Mouse (Mus musculus) Muller cell, postnatal 12 days (primary cell): ENCODE data around the gene Sema4a.
A peak's percentile ranks its signal among the peaks of the same experiment; 100 is the strongest.

Source experiments
- DNase-seq: peaks from one replicate; pipeline ENCODE4 v3.0.0-alpha.2; 2015; ENCODE audit errors: inconsistent ontology term

Sema4a gene

DNA sequence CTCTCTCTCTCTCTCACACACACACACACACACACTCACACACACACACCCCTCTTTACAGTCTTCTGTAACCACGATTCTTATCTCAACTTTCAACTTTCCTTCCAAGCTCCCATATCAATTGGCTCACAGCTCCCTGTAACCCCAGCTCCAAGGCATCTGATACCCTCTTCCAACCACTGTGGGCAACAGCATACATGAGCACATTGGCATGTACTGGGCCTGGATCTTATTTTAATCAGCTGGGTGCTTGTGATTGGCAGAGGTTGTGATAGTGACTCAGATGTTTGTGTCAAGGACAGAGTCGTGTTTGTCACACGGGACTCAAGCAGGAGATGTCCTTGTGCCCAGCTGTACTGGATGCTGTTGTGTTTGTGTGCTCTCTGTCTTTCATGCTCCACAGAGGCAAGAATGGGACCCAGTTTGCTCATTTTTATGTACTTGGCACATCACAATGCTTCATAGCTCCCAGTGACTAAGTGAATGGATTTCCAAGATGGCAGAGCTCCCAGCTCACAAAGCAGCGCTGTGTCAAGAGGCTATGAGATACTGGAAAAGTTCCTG lies 33.6 kb downstream of the Sema4a start:
- no peak for DNase-seq

DNA sequence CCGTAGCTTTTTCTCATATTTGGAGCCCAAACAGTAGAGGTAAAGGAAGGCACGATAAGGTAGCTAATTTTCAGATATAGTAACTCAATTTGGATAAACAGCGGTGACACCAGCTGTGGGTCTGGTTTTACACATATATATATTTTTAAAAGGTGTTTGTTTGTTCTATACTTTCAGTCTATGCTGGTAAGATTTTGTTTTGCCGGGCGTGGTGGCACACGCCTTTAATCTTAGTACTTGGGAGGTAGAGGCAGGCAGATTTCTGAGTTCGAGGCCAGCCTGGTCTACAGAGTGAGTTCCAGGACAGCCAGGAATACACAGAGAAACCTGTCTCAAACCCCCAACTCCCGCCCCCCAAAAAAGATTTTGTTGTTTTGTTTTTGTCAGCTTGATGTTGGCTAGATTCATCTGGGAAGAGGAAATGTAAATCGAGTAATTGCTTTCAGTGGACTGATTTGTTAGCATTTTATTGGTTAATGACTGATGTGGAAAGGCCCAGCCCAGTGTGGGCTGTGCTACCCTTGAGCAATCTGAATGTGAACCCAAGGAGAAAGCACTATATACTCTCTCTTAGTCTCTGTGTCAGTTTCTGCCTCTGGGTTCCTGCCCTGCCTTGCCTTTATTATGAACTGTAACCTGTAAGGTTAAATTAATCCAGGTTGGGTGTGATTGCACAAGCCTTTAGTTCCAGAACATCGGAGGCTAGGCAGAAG lies 35.1 kb downstream of the Sema4a start:
- DNase-seq, result no peak

DNA sequence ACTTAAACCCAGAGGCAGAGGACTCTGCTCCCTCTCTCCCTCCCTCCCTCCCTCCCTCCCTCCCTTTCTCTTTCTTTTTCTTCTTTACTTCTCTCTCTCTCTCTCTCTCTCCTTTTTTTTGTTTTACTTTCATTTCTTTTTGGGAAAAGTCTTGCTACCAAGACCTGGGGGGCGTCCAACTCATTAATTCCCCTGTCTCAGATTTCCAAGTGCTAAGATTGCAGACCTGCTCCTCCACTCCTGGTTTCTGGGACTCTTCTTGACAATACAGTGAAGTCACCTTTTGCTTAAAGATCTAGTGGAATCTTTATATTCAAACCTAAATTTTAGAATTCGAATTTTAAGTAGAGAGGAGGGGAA lies 35.7 kb downstream of the Sema4a start:
- DNase-seq, result no peak

DNA sequence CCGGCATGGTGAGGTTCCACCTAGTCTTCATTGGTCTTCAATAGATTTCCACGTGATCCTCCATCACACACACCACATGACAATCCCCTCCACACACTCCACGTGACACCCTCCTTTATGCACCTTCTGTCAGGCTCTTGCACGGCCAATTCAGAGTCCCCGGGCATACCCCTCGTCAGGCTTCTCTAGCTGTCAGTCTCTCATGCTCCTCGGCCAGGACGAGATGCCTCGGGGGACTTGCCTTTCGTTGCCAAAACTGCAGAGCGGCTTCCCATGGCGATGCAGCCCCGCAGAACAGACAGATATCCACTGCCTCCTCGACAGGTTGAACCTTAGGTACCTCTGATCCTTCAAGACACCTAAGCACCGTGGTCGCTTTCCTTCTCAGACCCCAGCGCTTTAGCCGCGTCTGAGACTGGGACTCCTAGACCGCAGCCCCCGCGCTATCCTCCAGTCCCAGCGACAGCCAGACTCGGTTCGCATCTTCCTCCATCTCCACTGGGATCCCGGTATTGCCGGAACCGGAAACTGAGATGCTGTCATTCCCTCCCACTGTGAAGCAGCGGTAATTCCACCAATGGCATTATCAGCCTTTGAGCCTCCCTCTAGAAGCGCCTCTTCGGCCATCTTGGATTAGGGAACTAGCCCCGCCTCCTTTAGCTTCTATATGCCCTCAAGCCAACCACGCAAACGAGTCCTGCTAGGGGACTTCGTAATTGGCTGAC lies 36.2 kb downstream of the Sema4a start, which contains the start of gene Slc25a44:
Gene Slc25a44 (minus strand): TSS at position 535 of the 725 bp plus-strand sequence.
- DNase-seq, result peak; percentile 96

DNA sequence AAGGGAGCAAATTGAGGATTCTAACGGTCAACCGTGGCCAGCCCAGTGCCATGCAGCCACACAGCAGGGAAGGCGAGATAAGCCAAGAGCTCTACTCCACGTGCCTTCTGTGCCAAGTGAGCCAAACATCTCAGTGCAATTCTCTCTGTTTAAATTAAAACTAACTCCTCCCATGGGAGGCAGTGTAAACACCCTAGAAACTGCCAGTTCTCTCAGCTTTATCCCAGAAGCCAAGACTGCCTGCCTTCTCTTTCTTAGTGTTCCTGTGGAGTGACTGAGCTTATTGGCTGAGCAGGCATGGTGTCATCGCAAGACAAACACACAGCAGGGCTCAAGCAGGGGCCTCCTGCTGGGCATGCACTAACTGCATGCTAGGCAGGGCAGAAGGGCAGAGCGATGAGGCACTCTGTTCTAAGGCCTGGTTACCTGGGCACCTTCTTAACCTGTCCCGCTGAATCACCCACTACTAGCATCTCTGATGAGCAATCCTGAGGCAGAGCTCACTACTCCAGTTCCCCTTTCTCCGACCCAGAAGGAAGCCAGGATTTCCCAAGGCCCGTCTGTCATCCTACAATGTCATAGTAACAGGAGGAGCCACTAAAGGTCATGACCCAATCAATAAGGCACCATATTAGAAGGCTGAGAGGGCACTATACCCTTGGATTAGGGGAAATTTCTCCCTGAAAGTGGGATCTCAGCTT lies 38.8 kb downstream of the Sema4a start:
- DNase-seq, result no peak

DNA sequence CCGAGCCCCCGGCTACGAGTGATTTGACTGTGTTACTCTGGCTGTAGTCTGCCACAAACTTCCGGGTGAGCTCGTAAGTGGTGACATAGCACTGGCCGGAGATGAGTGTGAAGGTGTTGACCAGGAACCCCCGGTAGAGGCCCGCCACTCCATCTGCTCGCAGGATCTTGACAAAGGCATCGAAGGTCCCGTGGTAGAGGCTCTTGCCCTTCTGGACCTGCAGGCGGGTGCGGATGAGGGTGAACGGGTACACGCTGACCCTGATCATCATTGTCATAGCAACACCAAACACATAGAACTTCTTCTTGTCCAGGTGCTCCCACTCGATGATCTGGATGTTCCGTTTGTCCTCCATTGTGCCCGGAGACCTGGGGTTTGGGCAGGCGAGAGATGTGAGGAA lies 40.2 kb downstream of the Sema4a start:
- DNase-seq, result no peak

DNA sequence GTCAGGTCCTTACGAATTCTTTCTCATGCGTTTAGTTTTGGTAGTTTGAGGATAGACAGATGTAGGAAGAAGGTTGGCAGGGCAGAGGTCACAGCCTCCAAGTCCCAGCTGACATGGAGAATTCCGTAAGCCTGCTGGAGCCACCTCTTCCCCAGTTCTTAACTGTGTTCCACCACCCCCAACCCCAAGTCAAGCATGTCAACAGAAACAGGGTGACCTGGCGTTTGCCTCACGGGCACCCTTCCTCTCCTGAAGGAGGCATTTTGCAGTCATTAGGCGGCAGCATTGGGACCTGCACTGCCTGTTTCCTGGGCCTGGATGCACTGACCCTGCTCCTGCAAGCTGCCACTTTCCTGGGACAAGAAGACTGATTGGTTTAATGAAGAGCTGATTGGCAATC lies 43.0 kb downstream of the Sema4a start:
- DNase-seq, result no peak

DNA sequence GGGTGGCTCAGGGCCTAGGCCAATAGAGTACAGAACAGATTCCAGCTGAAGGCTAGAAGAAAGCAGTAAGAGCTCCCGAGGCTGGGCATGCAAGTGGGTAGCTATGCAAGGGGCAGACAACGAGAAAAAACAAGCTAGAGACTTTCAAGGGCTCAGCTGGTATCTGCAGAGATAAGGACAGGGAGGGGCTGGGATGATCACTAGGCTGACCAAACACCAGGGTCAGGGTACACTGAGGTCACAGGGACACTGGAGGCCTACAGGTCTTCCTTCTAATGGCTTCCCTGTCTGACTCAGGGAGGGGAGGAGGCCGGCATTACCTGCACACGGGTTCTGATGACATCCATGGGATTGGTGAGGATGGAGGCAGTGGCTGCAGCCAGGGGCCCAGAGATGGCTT lies 45.3 kb downstream of the Sema4a start:
- no peak for DNase-seq

DNA sequence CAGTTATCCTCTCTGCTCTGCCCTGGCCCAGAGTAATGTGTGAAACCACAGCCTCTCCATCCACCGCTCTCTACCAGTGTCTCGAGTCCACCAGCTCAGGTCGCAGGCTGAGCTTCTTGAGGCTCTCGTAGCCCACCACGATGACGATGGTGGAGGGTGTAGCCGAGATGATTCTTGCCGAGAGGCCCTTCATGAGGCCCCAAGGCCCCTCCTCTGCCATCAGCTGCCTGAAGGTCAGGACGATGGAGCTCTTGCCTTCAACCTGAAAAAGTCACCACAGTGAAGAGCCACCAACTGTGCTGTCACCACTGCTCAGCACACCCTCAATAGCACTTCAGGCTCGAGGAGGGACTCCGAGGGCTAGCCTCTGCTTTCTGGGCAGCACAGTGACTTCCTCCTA lies 48.3 kb downstream of the Sema4a start:
- no peak for DNase-seq

DNA sequence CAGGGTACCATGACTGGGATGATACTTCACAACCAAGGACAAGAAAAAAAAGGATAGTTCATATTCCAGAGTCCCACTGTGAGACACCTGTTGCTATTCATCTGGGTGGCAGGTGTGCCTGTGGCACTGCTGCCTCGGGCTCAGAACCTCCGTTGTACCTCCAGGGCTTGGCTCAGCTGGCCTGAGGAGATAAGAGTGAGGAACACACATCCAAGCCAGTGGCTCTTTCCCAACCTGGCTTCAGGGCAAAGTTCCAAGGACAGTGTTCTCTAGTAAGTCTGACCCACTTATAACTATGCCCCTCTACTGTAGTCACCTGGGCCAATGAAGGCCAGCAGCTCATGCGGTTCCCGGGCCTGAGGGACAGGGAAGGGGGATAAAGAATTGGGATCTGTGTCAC lies 49.3 kb downstream of the Sema4a start:
- no peak for DNase-seq

DNA sequence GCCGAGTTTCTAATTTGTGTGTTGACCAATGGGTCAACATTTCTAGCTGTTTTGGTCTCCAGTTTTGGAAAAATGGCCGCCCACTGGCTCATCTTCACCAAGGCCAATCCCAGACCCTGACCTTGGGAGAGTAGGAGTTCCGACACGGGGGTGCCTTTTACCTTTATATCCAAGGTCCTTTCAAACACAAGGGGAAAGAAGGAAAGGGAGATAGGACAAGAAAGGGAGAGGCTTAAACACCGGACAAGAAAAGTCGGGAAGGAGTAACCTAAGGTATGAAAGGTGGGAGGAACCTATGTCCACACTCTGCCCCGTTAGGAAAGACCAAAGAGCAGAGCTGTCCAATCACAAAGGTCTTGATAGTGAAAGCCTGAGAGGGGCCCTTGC lies 50.3 kb downstream of the Sema4a start:
- no peak for DNase-seq

DNA sequence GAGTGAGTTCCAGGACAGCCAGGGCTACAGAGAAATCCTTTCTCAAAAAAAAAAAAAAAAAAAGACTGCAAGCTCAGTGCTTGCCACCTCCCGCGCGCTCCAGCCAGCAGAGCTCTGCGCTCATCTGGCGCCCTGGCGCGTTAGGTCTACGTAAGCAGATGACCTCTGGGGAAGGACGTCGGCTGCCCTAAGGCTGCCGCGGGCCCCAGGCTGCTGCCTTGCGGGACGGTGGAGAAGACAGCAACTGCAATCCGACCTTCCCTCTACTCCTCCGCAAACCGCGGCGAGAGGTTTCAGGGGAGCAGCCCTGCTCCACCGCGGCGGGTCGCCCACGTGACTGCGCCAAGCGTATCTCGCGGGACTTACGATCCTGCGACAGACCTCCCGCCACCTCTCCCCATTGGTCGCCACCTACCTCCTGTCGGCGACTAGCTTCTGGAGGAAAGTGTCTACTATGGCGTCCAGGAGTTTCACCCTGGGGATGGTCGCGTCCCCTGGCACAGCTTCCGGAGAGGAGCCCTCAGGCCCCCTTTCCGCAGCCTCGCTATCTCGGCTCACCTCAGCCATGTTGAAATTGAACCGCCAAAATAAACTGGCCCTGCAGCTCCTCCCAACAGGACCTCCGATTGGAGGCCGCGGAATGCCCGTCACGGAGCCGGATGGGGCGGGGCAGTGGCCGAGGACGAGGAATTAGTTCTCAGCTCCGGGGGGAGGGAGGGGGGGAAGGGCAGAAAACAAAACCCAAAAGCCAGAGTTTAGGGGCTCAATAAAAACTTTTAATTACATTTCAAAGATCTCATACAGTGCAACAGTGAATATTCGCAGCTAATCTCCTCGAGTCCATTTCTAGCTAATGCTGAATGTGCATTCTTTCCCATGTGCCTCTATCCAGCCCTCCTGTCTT lies 51.0 kb downstream of the Sema4a start, which contains the start of gene Pmf1:
Gene Pmf1 (minus strand): TSS at position 591 of the 904 bp plus-strand sequence.
- peak; percentile 96 for DNase-seq

DNA sequence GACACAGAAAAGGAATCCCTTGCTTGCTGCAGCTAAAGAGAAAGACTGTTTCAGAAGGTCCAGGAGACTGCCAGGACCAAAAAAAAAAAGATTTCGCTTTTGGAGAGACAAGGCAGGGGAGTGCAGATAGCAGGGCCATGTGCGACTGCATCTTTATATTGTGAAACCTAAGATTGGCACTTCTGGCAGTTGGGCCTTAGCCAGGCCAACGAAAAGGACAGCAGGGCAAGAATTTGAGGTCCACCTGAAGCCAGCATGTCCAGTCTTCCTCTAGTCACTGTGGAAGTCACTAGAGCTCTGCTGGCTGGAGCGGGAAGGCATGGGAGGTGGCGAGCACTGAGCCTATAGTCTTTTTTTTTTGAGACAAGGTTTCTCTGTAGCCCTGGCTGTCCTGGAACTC lies 52.0 kb downstream of the Sema4a start:
- no peak for DNase-seq

DNA sequence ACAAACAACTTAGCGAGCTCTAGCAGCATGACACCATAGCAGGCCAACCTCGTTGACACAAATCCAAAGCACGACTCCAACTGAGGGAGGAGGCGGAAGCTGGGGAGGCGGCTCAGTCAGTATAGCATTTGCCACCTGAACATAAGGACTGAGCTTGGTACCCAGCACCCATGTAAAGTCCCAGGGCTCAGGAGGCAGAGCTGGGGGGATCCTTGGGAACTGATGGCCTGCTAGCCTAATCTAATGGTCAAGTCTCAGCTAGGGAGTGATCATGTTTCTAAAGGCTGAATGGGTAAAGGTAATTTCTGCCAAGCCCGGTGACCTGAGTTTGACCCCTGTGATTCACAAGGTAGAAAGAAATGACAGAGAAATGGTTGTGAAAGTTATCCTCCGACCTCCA lies 53.5 kb downstream of the Sema4a start:
- DNase-seq, result no peak

DNA sequence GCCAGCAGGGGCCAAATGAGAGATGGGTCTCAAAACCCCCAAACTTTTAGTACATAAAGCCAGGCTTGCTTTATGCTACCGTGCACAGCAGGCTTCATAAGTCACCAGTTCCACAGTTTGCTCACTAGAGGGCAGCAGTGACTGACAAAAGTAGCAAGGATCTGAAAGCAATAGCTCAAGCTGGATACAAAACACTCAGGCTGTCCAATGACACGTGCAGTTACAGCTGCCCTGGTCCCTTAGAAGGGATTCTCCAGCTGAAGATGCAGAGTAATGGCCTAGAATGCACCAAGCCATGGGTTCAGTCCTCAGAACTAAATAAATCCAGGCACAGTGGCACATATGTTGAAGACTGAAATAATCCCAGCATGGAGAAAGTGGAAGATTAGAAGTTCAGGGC lies 53.9 kb downstream of the Sema4a start:
- DNase-seq, result peak; percentile 70

DNA sequence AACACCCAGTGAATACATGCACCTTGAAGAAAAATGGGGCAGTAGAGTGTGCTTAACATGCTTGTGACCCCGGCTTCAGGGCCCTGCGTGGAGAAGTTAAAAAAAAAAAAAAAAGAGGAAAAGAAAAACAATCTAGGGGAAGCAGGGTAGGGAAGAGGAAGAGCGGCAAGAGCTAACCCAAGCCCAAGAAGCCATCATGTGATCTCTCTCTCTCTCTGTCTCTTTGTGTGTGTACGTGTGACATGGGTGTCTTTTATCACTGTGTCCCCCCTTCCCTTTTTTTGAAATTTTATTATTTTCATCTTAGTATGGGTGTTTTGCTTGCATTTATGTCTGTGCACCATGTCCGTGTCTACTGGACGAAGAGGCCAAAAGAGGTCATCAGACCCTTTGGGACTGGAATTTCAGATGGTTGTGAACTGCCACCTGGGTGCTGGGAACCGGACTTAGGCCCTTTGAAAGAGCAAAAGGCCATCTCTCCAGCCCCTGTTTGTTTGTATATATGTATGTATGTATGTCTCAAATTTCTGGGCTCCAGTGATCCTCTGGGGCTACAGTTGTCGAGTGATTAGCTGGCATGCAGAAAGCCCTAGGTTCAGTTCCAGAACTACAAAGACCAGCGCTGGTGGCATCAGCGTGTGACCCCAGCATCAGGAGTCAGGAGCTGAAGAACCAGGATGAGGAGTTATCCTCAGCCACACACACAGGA lies 57.3 kb downstream of the Sema4a start:
- DNase-seq, result no peak

DNA sequence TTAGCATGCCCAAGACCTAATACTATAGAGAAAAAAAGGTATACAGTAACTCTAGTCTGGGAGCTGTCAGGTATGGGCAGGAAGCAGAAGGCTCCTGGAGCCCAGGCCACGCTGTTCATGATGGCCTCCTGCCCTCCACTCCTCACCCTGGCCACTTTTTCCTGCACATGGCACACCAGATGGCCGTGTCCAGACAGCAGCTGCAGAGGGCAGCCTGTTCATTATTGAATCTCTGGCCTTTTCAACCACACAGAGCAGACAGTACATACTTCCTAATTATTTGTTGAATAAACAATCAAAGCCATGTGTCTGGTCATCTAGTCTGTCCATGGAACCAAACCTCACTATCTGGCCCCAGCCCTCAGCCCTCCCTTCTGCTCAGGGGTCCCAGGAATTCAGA lies 62.3 kb downstream of the Sema4a start:
- DNase-seq, result peak; percentile 17

DNA sequence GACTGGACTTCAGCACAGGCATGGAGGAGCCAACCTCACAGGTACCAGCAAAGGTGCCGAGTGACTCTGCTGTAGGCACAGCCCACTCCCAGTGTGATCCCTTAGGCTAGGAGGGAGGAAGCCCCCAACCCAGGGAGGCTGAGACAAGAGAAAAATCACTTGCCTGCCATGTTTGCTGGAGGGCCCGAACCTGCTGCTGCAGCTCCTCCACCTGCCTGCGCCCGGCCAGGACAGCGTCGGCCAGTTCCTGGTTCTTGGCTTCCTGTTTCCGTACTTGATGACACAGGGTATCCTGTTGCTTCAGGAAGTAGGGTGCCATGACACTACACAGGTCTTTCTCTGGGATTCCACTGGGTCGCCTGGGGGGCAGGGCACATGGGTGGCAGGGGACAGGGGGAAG lies 65.2 kb downstream of the Sema4a start:
- no peak for DNase-seq

DNA sequence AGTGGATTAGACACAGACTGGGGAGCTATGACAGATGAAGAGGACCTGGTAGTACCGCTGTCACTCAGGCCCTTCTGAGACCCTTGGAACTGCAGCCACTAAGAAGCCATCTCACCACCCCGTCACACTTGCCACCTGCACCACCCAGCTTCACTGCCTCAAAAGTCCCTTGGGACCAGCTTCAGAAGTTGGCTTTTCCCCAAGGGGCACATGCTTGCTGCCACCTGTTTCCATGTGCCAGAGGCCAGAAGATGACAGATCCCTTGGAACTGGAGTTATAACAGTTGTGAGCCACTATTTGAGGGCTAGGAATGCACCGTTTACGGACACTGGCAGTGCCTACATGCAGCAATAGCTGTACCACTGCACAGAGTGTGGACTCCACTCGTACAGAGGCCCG lies 65.7 kb downstream of the Sema4a start:
- DNase-seq, result no peak

DNA sequence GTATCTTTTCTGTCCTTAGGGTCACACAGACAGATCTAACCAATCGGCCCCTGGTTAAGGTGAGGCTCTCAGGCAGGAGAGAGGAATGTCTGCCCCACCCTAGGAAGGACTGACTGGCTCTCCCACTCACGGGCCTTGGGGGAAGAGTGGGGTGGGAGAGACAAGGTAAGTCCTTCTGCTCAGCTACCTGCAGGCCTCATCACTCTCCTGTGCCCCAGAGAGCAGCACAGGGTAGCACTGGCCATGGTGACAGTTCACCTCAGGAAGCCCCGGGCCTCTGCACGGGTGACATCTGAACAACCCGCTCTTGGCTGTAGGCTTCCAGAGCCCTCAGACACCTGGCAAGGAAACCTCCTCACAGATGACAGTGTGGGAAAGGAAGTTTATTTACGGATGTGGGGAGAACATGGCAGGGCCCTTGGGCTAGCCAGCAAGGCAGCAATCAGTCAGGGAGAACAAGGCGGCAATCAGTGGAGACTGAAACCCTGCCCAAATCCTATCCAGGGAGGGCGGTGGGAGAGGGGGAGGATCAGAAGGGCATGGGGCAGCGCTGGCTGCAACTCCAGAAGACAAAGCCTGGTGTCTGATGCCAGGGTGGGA lies 67.1 kb downstream of the Sema4a start:
- no peak for DNase-seq
